Mouse (Mus musculus): ENCODE data around the gene Snx1. TPM values are rescaled to one million over a fixed set of nuclear protein-coding genes. Genes with fewer than 3 reads are reported as not detected.

Snx1 gene
- polyA plus RNA-seq, 1 experiment, result 76.7 TPM

- no peak for DNase-seq
- TF ChIP-seq POLR2A (IDR thresholded peaks at IDR 0.05; ENCODE audit: low read depth, low read length) (no peak), CTCF (conservative IDR thresholded peaks at IDR 0.05; ENCODE audit: insufficient read depth, insufficient read length, low read depth, low read length) (peak; percentile 41; the same call in 1 of the 2 replicates)
- WGBS, result 77% methylated on average over 9 of the region's 9 CpGs
These were observed 36.6 kb upstream of the Snx1 start for GRCm38 (mm10) chr9:66162995-66163394.

DNA sequence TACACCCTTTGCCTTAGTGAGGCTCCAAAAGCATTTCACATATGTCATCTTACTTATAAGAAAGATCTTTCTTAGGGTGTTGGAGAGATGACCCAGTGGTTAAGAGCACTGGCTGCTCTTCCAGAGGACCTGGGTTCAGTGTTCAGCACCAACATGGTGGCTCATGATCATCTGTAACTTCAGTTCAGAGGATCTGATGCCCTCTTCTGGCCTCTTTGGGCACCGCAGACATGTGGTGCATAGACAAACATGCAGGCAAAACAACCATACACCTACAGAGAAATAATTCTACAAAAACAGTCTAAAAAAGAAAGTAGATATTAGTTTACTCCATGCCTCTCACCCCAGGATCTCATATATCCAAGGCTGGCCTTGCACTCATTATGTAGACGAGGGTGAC is 33.8 kb upstream of the Snx1 start:
- no peaks in the 10 kb centered on the region for H3K4me1 ChIP-seq (ENCODE audit: control insufficient read depth, insufficient read depth, low read length)
- no peaks in the 10 kb centered on the region for H3K27me3 ChIP-seq (replicated peaks; ENCODE audit: control insufficient read depth, insufficient read depth, low read length)
- 83% methylated on average over 2 of the region's 2 CpGs for WGBS
- 0 out of 2 replicates have a peak, but pooled peaks have one; percentile 2 for TF ChIP-seq CTCF (conservative IDR thresholded peaks at IDR 0.05; ENCODE audit: insufficient read depth, insufficient read length, low read depth, low read length)
- TF ChIP-seq POLR2A (IDR thresholded peaks at IDR 0.05; ENCODE audit: low read depth, low read length), result no peak
- DNase-seq, result no peak
- H3K36me3 ChIP-seq (ENCODE audit: control insufficient read depth, insufficient read depth, low read length), result no peaks in the 10 kb centered on the region
- no peak overlapping the region for H3K27ac ChIP-seq (ENCODE audit: insufficient read depth, low read depth, low read length)
- H3K4me3 ChIP-seq (ENCODE audit: insufficient read depth, low read depth, low read length), result no peak overlapping the region

More at GRCm38 (mm10) chr9:66162995-66163394, 36.6 kb upstream of the Snx1 start:
- no peak overlapping the region for H3K4me3 ChIP-seq (ENCODE audit: insufficient read depth, low read depth, low read length)
- no peaks in the 10 kb centered on the region for H3K36me3 ChIP-seq (ENCODE audit: control insufficient read depth, insufficient read depth, low read length)
- no peak overlapping the region for H3K27ac ChIP-seq (ENCODE audit: insufficient read depth, low read depth, low read length)
- no peaks in the 10 kb centered on the region for H3K27me3 ChIP-seq (replicated peaks; ENCODE audit: control insufficient read depth, insufficient read depth, low read length)
- no peaks in the 10 kb centered on the region for H3K4me1 ChIP-seq (ENCODE audit: control insufficient read depth, insufficient read depth, low read length)

DNA sequence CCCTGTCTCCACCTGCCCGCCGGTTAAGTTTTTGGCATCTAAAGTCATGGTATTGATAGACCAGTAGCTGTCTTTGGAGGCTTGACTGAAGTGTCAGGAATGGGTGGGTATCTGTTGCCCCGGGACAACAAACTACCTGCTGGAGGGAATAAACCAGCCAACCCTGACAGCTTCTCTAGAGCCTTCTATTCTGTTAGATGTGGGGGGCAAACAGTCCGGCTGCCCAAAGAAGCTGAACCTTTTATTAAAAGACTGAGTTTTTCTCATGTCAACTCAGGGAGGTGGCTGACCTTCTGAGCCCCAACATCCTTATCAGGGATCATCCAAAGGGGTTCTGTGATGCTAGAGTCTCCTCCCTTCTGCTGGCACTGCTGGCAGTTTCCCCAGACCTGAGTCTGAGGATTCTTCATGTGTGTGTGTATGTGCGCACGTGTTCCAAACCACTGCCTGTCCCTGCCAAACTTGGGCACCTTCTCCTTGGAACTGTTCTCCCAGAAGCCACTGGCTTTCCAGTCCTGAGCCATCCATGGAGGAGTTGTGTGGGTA is 32.6 kb upstream of the Snx1 start:
- no peaks in the 10 kb centered on the region for H3K27me3 ChIP-seq (replicated peaks; ENCODE audit: control insufficient read depth, insufficient read depth, low read length)
- no peaks in the 10 kb centered on the region for H3K4me1 ChIP-seq (ENCODE audit: control insufficient read depth, insufficient read depth, low read length)
- no peak overlapping the region for H3K27ac ChIP-seq (ENCODE audit: insufficient read depth, low read depth, low read length)
- 74% methylated on average over 6 of the region's 6 CpGs for WGBS
- peak overlapping the region; percentile 56 for H3K4me3 ChIP-seq (ENCODE audit: insufficient read depth, low read depth, low read length)
- no peak for DNase-seq
- no peaks in the 10 kb centered on the region for H3K36me3 ChIP-seq (ENCODE audit: control insufficient read depth, insufficient read depth, low read length)
- no peak for TF ChIP-seq POLR2A (IDR thresholded peaks at IDR 0.05; ENCODE audit: low read depth, low read length)
- no peak for TF ChIP-seq CTCF (conservative IDR thresholded peaks at IDR 0.05; ENCODE audit: insufficient read depth, insufficient read length, low read depth, low read length)

DNA sequence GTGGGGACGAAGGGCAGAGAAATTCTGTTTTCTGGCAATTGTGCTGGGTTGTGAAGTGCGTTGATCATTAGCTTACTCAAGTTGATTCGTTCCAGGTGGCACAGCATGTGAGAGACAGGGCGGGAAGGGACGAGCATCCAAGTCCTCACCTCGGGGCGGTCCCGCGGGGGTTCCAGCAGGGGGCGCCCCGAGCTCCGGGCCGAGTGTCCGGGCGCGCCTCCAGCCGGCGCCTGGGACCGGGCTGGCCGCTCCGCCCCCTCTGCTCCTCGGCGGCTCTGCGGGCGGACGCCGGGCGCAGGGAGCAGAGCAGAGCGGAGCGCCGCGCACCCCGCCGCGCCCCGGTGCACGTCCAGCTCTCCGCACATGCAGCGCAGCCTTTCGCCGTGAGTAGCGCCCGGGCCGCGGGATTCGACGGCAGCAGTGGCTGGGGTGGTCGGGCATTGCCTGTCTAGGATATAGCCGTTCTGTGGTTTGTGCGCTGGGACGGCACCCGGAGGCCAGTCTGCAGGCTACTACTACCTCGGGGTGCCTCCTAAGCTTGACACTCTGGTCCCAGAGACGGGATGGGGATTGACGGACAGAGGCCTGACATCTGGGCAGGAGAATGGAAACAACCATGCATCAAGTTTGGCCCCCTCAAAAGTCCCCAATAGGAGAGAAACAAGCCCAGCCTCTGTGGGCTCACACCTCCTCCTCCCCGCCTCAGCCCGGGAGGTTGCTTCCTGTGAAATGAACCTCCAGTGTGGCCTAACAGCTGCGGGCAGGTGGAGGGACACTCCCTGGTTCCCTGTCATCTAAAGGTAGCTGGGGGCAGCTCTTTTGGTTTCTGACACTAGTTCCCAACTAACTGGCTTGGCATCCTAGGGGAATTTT is 31.8 kb upstream of the Snx1 start, which contains the start of gene Dapk2:
TSS of gene Dapk2 (plus strand) at position 266 of the 873 bp plus-strand sequence.
- Histone ChIP-seq H3K36me3 (ENCODE audit: control insufficient read depth, insufficient read depth, low read length) (no peaks in the 10 kb centered on the region), H3K4me1 (ENCODE audit: control insufficient read depth, insufficient read depth, low read length) (no peaks in the 10 kb centered on the region), H3K27me3 (replicated peaks; ENCODE audit: control insufficient read depth, insufficient read depth, low read length) (no peaks in the 10 kb centered on the region), H3K27ac (ENCODE audit: insufficient read depth, low read depth, low read length) (no peak within 1 kb of the TSS), H3K4me3 (ENCODE audit: insufficient read depth, low read depth, low read length) (peak within 1 kb of the TSS; percentile 56)
- TF ChIP-seq POLR2A (IDR thresholded peaks at IDR 0.05; ENCODE audit: low read depth, low read length) (no peak), CTCF (conservative IDR thresholded peaks at IDR 0.05; ENCODE audit: insufficient read depth, insufficient read length, low read depth, low read length) (peak; percentile 61)
- peak; percentile 95 for DNase-seq
- WGBS, result 2% methylated on average over 58 of the region's 58 CpGs

DNA sequence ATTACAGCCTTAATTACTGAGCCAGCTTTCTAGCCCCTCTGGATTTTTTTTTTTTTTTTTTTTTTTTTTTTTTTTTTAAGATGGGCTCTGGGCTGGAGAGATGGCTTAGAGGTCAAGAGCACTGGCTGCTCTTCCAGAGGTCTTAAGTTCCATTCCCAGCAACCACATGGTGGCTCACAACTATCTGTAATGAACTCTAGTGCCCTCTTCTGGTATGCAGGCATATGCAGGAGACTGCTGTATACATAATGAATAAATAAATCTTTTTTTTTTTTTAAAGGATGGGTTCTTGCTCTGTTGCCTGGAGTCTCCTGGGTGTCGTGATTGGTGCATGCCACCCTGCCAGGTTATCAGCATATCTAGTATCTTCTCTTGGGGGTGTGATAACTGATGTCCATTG is 29.1 kb upstream of the Snx1 start:
- Histone ChIP-seq H3K4me3 (ENCODE audit: insufficient read depth, low read depth, low read length) (no peak overlapping the region), H3K27me3 (replicated peaks; ENCODE audit: control insufficient read depth, insufficient read depth, low read length) (no peaks in the 10 kb centered on the region), H3K27ac (ENCODE audit: insufficient read depth, low read depth, low read length) (no peak overlapping the region), H3K36me3 (ENCODE audit: control insufficient read depth, insufficient read depth, low read length) (no peaks in the 10 kb centered on the region), H3K4me1 (ENCODE audit: control insufficient read depth, insufficient read depth, low read length) (no peaks in the 10 kb centered on the region)
- TF ChIP-seq CTCF (conservative IDR thresholded peaks at IDR 0.05; ENCODE audit: insufficient read depth, insufficient read length, low read depth, low read length) (no peak), POLR2A (IDR thresholded peaks at IDR 0.05; ENCODE audit: low read depth, low read length) (no peak)
- WGBS, result 96% methylated on average over 1 of the region's 1 CpGs
- peak; percentile 12 for DNase-seq

GRCm38 (mm10) chr9:66154013-66154412 is 27.6 kb upstream of the Snx1 start:
- Histone ChIP-seq H3K27ac (ENCODE audit: insufficient read depth, low read depth, low read length) (no peak overlapping the region), H3K36me3 (ENCODE audit: control insufficient read depth, insufficient read depth, low read length) (no peaks in the 10 kb centered on the region), H3K4me1 (ENCODE audit: control insufficient read depth, insufficient read depth, low read length) (no peaks in the 10 kb centered on the region), H3K4me3 (ENCODE audit: insufficient read depth, low read depth, low read length) (no peak overlapping the region), H3K27me3 (replicated peaks; ENCODE audit: control insufficient read depth, insufficient read depth, low read length) (no peaks in the 10 kb centered on the region)
- no peak for DNase-seq
- WGBS, result 76% methylated on average over 9 of the region's 9 CpGs
- TF ChIP-seq CTCF (conservative IDR thresholded peaks at IDR 0.05; ENCODE audit: insufficient read depth, insufficient read length, low read depth, low read length), result no peak
- no peak for TF ChIP-seq POLR2A (IDR thresholded peaks at IDR 0.05; ENCODE audit: low read depth, low read length)

GRCm38 (mm10) chr9:66153594-66153993 is 27.2 kb upstream of the Snx1 start:
- Histone ChIP-seq H3K4me3 (ENCODE audit: insufficient read depth, low read depth, low read length) (no peak overlapping the region), H3K27ac (ENCODE audit: insufficient read depth, low read depth, low read length) (no peak overlapping the region), H3K4me1 (ENCODE audit: control insufficient read depth, insufficient read depth, low read length) (no peaks in the 10 kb centered on the region), H3K36me3 (ENCODE audit: control insufficient read depth, insufficient read depth, low read length) (no peaks in the 10 kb centered on the region), H3K27me3 (replicated peaks; ENCODE audit: control insufficient read depth, insufficient read depth, low read length) (no peaks in the 10 kb centered on the region)
- no peak for DNase-seq
- no peak for TF ChIP-seq POLR2A (IDR thresholded peaks at IDR 0.05; ENCODE audit: low read depth, low read length)
- TF ChIP-seq CTCF (conservative IDR thresholded peaks at IDR 0.05; ENCODE audit: insufficient read depth, insufficient read length, low read depth, low read length), result no peak
- WGBS, result 86% methylated on average over 6 of the region's 6 CpGs

All from kidney, adult 2 months (tissue).